Mouse (Mus musculus) kidney, embryonic 14.5 days (tissue): ENCODE measurements around the gene Thap7. TPM values are rescaled to one million over a fixed set of nuclear protein-coding genes. Genes with fewer than 3 reads are reported as not detected.

Source experiments
- ATAC-seq: fragments of 200-750 bp; cut with Nextera tagmentation; 2 replicates; pipeline ENCODE4 v1.8.0; 2017; ENCODE audit warnings: moderate number of reproducible peaks, mild to moderate bottlenecking, moderate TSS enrichment, moderate library complexity; ENCODE audit not compliant: low FRiP score, low TSS enrichment
- H3K27ac ChIP-seq: fragments of 300-500 bp; sonication (generic); 2 replicates; pipeline ENCODE4 v1.5.1; 2014; ENCODE audit warnings: low read depth, mild to moderate bottlenecking, low read length, moderate library complexity, mixed read lengths
- H3K27me3 ChIP-seq: fragments of 300-500 bp; sonication (generic); 2 replicates; pipeline ENCODE4 v1.6.1; 2014; ENCODE audit warnings: mild to moderate bottlenecking, low read length; ENCODE audit not compliant: control insufficient read depth, insufficient read depth
- H3K36me3 ChIP-seq: fragments of 300-500 bp; sonication (generic); 2 replicates; pipeline ENCODE4 v1.6.1; 2014; ENCODE audit warnings: low read length, mixed read lengths; ENCODE audit not compliant: control insufficient read depth, insufficient read depth
- H3K4me1 ChIP-seq: fragments of 300-500 bp; sonication (generic); 2 replicates; pipeline ENCODE4 v1.6.1; 2014; ENCODE audit warnings: low read length, mixed read lengths; ENCODE audit not compliant: control insufficient read depth, insufficient read depth
- H3K4me2 ChIP-seq: fragments of 300-500 bp; sonication (generic); replicated peaks from 2 replicates; pipeline ENCODE4 v1.6.1; 2014; ENCODE audit warnings: low read depth, mild to moderate bottlenecking, low read length
- H3K4me3 ChIP-seq: fragments of 300-500 bp; sonication (generic); 2 replicates; pipeline ENCODE4 v1.5.1; 2014; ENCODE audit warnings: mild to moderate bottlenecking, low read length
- H3K9ac ChIP-seq: fragments of 300-500 bp; sonication (generic); 2 replicates; pipeline ENCODE4 v1.6.1; 2014; ENCODE audit warnings: low read depth, mild to moderate bottlenecking, low read length, moderate library complexity
- H3K9me3 ChIP-seq: fragments of 300-500 bp; sonication (generic); 2 replicates; pipeline ENCODE4 v1.6.1; 2016; ENCODE audit warnings: low read length; ENCODE audit not compliant: control insufficient read depth
- WGBS: fragments of 180-500 bp; shearing (Covaris S2); extraction: QIAGEN DNeasy Blood & Tissue Kit; methylation state at CpG from one replicate; pipeline ENCODE4 v1.1.7; 2014; 5-methylcytosine and 5-hydroxymethylcytosine counted together
- polyA plus RNA-seq: library from polyadenylated mRNA; unstranded; fragments of >200 nt; fragmentation: Nextera tagmentation; extraction: Ambion mirVana; gene quantifications from 2 replicates; pipeline ENCODE4 v1.2.1, GENCODE M21; 2014

Gene Thap7
- polyA plus RNA-seq, 1 experiment from 2014 or later: 49.1 TPM

DNA sequence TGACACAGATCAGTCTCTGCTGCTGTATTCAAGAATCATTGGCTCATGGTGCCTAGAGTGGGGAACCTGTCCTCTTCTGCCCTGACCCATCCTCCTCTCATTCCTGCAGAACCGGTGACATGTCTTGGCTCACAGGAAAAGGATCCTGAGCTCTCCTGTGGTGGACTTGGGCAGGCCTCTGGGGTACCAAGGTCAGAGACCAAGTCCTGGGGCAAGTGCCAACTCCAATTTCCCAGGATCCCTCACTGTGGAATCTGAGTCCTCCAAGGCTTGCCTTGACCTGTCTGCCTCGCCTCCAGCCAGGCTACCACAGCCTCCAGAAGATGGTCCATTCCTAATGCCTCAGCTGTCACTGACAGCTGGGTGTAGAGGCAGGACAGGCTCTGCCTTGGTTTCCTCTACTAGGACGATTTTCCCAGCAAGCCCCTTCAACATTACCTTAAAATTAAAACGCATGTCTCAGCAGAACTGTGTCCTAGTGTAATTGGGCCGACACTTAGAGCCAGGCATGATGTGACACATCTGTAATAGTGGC lies 23.9 kb downstream of the Thap7 start:
- H3K27ac ChIP-seq: no peak overlapping the region
- peaks cover 4% of the 10 kb centered on the region; the same call in 1 of the 2 replicates for H3K36me3 ChIP-seq
- no peak for ATAC-seq
- no peak overlapping the region for H3K9ac ChIP-seq
- no peak overlapping the region for H3K4me2 ChIP-seq
- no peaks in the 10 kb centered on the region for H3K27me3 ChIP-seq
- 82% methylated on average over 5 of the region's 5 CpGs for WGBS
- no peaks in the 10 kb centered on the region for H3K9me3 ChIP-seq
- H3K4me3 ChIP-seq: no peak overlapping the region
- peaks cover 7% of the 10 kb centered on the region for H3K4me1 ChIP-seq

GRCm38 (mm10) chr16:17502681-17503080 lies 28.3 kb downstream of the Thap7 start:
- Histone ChIP-seq H3K27ac (no peak overlapping the region), H3K9ac (no peak overlapping the region), H3K4me2 (no peak overlapping the region), H3K27me3 (no peaks in the 10 kb centered on the region), H3K4me3 (no peak overlapping the region), H3K36me3 (no peaks in the 10 kb centered on the region), H3K4me1 (no peaks in the 10 kb centered on the region), H3K9me3 (no peaks in the 10 kb centered on the region)
- WGBS: 82% methylated on average over 4 of the region's 4 CpGs
- no peak for ATAC-seq

DNA sequence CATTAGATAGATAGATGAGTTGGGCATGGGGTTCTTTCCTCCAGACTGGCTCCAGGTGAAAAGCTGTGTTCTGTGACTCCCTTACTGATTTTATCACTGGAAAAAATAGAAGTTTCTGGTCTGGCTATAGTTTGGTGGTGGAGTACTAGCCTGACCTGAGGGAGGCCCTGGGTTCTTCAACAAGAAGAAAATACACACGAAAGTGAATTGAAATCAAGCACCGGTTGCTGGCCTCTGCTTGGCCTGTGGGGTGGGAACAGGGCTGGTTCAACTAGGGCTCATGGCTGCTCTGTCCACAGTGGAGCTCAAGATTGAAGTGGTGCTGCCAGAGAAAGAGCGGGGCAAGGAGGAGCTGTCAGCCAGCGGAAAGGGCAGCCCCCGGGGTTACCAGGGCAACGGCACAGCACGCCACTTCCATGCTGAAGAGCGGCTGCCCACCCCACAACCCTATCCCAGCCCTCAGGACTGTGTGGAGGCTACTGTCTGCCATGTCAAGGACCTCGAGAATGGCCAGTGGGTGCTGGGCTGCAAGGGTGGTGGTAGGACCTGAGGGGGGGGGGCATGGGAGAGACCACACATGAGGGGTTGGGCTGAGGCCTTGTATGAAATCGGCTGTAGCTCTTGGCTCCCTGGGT lies 31.6 kb downstream of the Thap7 start:
- ATAC-seq: no peak

DNA sequence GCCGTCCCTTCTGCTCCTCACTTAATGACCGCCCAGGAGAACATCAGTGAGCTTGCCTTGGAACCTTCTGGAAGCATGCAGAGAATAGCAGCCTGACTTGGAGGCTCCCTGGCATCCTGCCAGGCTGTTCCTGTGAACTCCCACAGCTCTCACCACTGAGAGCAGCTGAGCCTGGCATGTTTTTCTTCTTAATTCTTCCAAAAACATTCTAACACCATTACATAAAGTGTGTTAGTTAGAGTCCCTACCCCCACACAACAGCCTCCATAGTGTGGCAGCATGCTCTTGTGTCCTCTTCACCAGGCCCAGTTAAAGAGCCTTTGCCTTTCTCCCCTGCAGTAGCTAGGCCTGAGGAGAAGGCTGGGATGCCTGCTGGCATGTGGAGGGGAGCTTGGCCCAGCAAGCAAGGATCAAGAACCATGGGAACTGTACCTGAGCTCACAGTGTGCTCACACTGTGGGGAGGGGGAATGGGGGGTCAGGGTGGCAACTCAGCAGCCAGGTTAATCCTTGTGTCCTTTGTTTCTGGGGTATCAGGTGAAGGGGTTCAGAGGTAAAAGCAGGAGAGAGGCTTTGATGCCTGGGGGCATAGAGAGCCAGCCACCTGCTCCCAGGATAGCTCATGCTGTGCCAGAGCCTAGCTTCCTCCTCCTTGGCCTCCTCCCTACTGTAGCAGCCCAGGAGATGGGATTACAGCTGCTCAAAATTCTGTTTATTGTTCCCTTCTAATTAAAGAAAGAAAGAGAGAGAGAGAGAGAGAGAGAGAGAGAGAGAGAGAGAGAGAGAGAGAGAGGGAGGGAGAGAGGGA lies 34.2 kb downstream of the Thap7 start:
- Histone ChIP-seq H3K9ac (no peak overlapping the region), H3K4me3 (no peak overlapping the region), H3K9me3 (no peaks in the 10 kb centered on the region), H3K36me3 (no peaks in the 10 kb centered on the region), H3K4me2 (no peak overlapping the region), H3K27me3 (no peaks in the 10 kb centered on the region), H3K4me1 (peaks cover 4% of the 10 kb centered on the region; the same call in 1 of the 2 replicates), H3K27ac (no peak overlapping the region)
- no peak for ATAC-seq
- WGBS: 65% methylated on average over 2 of the region's 2 CpGs

More for the DNA sequence above, 31.6 kb downstream of the Thap7 start:
- 37% methylated on average over 9 of the region's 10 CpGs for WGBS
- H3K4me3 ChIP-seq: no peak overlapping the region
- no peaks in the 10 kb centered on the region for H3K9me3 ChIP-seq
- H3K36me3 ChIP-seq: no peaks in the 10 kb centered on the region
- no peak overlapping the region for H3K4me2 ChIP-seq
- H3K27ac ChIP-seq: no peak overlapping the region
- H3K4me1 ChIP-seq: peaks cover 4% of the 10 kb centered on the region; the same call in 1 of the 2 replicates
- H3K9ac ChIP-seq: no peak overlapping the region
- no peaks in the 10 kb centered on the region for H3K27me3 ChIP-seq

DNA sequence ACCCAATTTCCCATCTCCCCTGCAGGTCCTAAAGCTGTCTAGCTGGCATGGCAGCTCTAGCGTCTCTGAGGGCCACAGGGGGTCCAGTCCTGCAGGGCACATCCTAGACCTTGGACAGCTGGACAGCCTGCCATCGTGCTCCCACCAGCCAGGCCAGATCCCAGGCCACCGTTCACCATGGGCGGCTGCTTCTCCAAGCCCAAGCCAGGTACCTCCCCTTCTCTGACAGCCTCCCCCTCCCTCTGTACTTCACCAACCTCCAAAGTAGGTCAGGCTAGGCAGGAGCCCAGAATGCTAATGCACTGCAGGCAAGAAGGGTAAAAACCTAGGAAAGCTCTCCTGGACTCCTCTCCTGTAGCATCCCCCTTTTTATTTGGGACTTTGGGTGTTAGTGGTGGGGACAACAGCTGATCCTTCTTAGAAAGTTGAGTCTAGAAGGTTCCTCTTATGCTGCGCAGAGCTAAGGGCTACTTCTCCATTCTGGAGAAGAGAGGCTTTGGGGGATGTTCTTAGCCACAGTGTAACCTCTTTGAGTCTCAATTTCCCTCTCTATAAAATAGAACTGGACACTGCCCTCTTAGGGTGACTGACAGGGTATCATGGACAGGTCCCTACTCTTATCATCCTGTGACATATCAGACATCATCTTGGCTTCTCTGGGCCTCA lies 38.9 kb downstream of the Thap7 start:
- WGBS: 62% methylated on average over 5 of the region's 5 CpGs
- no peaks in the 10 kb centered on the region for H3K9me3 ChIP-seq

GRCm38 (mm10) chr16:17491154-17491553 lies 39.8 kb downstream of the Thap7 start:
- ATAC-seq: no peak
- Histone ChIP-seq H3K4me2 (no peak overlapping the region), H3K9me3 (no peaks in the 10 kb centered on the region), H3K27me3 (peaks cover 7% of the 10 kb centered on the region; the same call in 1 of the 2 replicates), H3K4me1 (no peaks in the 10 kb centered on the region), H3K27ac (no peak overlapping the region), H3K9ac (no peak overlapping the region), H3K4me3 (no peak overlapping the region), H3K36me3 (no peaks in the 10 kb centered on the region; the same call in 1 of the 2 replicates)
- 80% methylated on average over 5 of the region's 5 CpGs for whole genome bisulfite sequencing

More for the DNA sequence above, 38.9 kb downstream of the Thap7 start:
- Histone ChIP-seq H3K4me2 (no peak overlapping the region), H3K27ac (no peak overlapping the region), H3K36me3 (no peaks in the 10 kb centered on the region; the same call in 1 of the 2 replicates), H3K27me3 (peaks cover 7% of the 10 kb centered on the region; the same call in 1 of the 2 replicates), H3K4me3 (no peak overlapping the region), H3K4me1 (peaks cover 4% of the 10 kb centered on the region; the same call in 1 of the 2 replicates), H3K9ac (no peak overlapping the region)
- ATAC-seq: no peak

DNA sequence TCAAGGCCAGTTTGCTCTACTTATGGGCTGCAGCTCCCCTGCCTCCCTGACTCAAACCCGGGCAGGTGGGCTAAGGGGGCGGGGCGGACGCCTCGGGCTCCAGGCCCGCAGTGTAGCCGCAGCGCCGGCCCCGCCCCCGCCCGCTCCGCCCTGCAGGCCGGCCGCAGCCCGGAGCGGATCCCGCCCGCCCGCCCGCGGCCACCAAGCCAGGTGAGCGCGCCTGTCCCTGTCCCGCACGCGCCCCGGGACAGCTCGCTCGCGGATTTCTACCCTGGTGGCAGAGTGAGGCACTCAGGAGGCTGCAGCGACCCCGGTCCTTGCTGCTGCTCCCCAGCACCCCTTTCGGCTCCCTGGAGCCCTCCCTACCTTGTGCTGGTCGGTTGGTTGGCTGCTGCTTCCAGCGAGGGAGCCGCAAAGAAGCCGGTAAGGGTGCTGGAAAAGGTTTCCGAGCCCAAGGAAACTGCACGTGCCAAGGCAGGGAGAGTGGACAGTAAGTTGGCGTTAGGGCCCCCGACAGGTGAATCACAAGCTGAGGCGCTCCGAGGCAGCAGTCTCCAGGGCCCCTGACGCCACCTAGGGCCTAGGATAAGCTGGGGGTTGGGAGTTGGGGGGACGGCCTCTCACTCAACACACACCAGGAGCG lies 41.3 kb downstream of the Thap7 start, which contains the start of gene Aifm3:
Aifm3 (plus strand) TSS at position 143 of the 643 bp plus-strand sequence.
- WGBS: under 1% methylated on average over 46 of the region's 47 CpGs
- no peaks in the 10 kb centered on the region for H3K4me1 ChIP-seq

More for the DNA sequence above, 41.3 kb downstream of the Thap7 start, which contains the start of gene Aifm3:
- Histone ChIP-seq H3K27ac (no peak within 1 kb of the TSS), H3K4me3 (peak within 1 kb of the TSS; percentile 45), H3K4me2 (peak within 1 kb of the TSS; percentile 76), H3K9ac (peak within 1 kb of the TSS; percentile 52), H3K27me3 (peaks cover 7% of the 10 kb centered on the region; the same call in 1 of the 2 replicates), H3K9me3 (no peaks in the 10 kb centered on the region), H3K36me3 (peaks cover 12% of the 10 kb centered on the region)
- ATAC-seq: peak; percentile 83
